Mouse (Mus musculus) 3134 (cell line): ENCODE data around the gene Cdc42bpa.

ENCODE experiments used
- DNase-seq: peaks from one replicate; pipeline ENCODE4 v3.0.0-alpha.2; 2011; ENCODE audit warnings: low spot score; ENCODE audit not compliant: insufficient read length; ENCODE audit errors: extremely low read depth

Cdc42bpa gene

DNA sequence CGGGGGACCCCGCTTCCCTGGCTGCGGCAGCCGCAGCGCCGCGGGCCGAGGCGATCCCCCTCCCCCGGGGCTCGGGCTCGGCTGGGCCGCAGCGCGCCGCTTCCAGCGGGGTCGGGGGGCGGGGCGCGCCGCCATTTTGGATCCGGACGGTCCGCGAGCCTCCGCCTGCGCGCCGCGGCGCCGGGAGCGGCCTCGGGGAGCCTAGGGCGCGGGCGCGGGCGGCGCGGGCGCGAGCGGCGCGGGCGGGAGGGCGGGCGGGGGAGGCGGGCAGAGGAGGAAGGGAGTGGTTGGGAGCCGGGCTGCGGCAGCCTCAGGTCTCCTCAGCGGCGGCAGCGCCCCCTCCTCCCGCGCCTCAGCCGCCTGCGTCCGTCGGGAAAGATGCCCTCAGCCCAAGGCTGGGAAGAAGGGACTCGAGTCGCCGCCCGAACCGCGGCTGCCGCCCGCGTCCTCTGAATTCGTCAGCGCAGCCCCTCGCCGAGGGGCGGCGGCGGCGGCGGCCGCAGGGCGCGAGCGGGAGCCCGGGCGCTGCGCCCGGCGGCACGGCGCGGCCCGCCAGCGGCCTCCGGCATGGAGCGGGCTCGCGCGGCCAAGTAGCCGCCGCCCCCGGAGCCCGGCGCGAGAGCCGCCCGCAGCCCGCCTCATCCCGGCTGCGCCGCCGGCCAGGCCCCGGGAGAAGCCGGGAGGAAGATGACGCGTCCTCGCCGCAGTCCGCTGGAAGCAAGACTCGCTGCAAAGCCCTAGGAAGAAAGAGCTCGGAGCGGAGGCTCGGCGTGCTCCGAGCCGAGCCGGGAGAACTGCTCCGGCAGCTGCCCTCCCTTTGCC, at the start of gene Cdc42bpa:
Cdc42bpa (plus strand) TSS at position 752 of the 822 bp plus-strand sequence.
- DNase-seq: peak; percentile 80

DNA sequence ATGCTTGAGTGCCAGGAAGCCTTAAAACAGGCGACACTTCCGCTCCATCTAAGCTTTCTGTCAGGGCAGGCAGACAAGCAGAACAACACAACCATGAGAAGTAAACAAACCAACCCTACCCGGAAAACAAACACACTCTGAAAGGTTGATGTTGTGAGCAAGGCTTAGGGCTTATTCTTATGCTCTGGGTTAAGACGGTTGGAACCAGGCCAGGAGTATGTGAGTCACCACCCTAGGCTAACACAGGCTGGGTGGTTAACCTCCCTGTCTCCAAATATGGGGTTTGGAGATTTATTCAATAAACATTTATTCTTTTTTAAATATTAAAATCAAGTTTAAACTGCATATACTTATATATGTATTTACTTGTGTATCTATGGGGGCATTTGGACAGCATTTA, 46.8 kb upstream of the Cdc42bpa start:
- peak; percentile 39 for DNase-seq

DNA sequence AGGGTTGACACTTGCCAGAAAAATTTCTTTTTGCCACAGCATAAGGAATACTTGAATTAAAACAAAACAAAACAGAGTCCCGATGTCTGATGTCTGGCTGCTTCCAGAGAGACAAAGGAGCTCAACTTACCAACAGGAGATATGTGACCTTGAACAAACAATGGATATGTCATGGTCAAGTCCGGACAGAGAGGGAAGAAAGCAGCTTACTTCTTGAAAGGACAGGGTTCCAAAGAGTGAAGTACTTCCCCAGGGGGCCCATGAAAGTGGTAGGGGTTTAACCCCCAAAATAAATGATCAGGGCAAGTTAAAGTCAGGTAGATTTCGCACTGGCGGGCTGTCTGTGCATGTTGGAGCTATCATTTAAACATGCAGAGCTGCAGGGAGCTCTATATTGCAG, 43.2 kb upstream of the Cdc42bpa start:
- DNase-seq: no peak

DNA sequence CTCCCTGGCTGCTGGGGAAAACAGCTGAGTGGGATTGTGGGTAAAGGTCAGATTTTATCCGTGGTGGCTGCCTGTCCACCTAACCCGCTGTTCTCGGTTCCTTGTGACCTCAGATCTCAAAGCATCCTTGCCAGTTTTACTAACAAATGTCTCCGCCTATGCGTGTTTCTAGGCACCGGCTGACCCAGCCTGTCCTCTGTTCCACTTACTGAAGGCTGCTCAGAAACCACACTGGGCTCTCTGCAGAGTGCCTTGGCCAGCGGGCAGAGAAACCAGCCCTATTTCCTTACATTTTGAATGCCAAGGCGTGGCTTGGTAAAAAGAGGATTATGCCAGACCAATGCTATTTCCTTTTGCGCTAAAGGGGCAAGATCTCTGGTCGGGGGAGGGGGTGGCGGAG, 42.8 kb upstream of the Cdc42bpa start:
- DNase-seq: no peak

DNA sequence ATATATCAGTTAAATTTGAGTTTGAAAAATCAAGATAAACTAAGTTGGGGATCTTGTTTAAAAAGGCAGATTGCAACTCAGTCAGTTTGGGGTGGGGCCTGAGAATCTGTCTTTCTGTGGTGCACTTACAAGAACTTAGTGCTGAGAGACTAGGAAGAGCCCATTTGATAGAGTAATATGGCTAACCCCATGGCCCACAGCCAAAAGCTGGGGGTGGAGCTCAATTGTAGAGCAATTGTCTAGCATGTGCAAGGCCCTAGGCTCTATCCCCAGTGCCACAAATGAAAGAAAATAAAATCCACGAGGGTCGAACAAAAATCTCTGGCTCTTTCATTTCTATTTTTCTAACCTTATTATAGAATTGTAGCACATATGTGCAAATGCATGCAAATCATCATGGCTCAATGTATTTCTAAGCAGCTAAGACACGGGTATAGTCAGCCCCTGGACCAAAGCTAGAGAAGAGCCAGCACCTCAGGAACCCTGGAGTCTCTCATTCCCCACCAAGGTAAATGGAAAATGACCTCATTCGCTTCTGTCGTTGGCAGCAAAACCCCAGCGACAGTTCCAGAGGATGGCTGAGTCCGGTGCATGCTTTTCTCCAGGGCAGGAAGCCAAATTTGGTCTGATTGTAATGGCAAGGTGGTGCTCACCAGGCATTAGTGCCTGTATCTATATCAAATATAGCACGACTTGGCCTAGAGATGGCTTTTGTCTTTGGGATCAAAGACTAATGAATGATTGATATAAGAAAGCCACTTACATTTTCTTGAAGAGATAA, 40.4 kb upstream of the Cdc42bpa start:
- no peak for DNase-seq

DNA sequence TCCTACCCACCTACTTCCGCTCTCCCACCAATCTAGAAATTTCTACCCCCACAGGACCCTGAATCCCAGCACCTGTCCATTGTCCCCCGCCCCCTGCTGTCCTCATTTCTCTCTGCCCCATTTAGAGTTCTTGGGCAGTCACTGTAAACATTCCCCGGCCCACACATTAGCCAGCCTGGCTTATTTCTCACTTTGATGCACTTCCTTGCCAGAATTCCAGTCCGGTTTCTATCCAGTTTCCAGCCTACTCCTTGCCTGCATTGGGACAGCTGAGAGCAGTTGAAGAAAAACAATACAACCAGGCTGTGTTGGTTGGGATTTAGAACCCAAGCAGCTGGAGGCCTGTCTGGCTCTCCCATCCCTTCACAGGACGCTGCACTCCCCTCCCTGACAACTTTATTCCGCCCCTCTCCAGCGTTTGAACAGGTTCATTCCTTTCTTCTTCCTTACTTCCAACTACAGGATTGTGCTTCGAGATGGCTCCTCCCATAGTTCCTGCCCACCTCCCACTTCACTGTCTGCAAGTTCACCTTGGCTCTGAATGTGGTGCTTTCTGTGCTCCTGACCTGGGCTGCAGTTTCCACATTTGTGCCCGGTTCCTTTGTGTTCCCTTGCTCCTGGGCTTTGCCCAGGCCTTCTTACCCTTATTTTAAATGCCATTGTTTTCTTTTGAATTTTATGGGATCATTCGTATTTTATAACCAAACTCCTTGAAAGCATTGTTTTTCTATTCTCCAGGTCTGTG, 36.4 kb upstream of the Cdc42bpa start:
- no peak for DNase-seq

DNA sequence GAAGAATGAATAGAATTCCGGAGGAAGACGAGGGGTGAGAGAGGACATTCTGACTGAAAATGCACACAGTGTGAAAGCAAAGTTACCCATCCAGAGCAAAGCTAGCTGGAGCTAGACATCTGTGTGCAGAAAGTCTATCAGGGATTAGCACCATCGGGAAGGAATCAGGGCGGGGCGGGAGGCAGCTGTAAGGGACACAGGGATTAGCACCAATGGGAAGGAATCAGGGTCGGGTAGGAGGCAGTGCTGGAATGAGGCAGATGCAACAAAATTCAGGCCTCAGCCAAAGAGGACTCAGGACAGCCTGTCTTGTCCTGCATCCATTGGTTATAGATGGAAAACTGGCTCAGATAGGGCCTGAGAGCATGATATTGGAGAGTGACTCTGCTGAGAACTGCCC, 34.0 kb upstream of the Cdc42bpa start:
- DNase-seq: no peak

DNA sequence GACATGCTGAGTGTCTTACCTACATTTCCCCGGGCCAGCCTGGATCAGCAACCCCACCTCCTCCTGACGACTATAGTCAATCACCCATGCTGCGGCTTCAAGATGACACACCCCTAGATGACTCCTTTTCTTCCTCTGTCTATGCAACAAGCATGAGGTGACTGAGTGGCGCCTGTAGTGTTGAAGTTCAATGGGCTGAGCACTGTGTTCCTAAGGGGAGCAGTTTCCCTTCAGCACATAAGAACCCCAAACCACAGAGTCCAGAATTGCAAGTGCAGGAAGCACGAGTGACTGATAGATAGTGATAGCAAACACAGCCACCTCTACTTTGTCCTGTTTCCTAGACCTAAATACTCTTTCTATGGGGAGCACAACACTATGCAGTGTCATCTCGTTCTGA, 33.2 kb upstream of the Cdc42bpa start:
- DNase-seq: no peak

DNA sequence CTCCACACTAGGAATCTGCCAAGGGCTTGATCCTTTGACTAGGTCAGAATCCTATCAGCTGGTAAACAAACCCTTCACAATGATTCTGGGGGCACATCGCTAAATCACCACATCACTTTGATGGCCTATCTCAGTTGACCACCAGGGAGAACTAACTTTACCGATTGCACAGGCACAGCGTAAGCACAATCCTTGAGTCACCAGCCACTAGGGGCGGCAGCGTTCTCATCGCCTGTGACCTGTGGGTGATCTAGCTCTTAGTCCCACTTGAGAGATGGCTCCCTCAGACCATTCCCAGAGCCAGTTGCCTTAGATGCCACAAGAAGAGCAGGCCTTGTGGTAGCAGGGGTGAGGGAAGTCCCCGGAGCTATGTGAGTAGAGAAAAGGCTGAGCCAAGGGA, 31.4 kb upstream of the Cdc42bpa start:
- DNase-seq: no peak

DNA sequence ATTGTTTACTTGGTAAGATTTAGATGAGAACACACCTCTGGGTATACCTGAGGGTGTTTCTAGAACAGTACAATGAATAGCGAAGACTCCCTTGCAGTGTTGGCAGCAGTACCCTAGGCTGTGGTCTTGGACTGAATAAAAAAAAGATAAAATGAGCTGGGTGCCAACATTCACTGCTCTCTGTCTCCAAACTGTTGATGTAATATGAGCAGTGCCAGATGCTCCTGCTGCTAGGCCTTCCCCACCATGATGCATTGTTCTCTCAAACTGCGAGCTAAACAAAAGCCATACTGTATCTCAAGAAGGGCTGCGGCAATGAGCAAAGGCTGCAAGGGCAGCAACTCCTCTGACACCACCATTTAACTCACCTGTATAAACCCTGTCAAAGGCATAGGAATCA, 29.0 kb upstream of the Cdc42bpa start:
- DNase-seq: no peak

DNA sequence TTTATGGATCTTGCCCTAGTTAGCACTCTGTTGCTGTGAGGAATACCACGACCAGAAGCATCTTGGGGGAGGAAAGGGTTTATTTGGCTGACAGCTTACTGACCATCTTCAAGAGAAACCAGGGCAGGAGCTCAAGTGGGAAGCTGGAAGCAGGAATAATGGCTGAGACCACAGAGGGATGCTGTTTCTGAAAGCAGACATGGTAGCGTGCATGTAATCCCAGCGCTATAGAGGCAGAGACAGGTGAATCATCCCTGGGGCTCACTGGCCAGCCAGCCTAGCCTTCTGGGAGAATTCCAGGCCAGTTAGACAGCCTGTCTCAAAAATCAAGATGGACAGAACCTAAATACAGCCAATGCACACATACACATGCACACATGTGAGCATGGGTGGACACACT, 26.2 kb upstream of the Cdc42bpa start:
- no peak for DNase-seq

DNA sequence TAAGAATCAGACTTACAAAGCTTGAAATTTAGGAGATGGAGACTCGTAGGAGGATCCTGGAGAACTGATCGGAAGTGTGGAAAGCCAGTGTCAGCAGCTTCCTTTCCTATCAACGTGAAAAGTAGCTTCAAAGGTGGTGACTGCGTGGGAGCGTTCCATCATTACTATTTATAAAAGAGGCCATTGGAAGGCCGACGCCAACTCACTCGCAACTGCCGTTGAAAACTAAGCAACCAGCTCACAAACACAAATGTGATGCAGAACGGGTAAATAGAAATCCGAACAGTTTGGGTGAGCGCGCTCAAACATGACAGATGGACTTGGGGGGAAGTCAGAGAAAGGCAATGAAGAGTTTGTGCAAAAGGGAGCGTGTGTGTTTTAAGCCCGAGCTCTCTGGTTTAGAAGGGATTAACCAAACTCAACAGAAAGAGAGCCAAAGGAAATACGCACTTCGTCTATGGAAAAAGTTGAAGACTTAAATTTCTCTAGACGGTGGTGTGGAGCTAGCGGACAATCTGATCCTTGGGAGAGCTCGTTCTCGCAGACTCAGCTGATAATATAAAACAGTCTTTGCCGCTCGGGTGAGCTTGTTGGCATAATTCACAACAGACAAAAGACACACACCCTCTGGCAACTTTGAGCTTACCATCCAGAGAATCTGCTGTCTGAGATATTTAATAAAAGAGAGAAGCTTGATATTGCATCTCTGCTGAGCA, 20.0 kb upstream of the Cdc42bpa start:
- no peak for DNase-seq

DNA sequence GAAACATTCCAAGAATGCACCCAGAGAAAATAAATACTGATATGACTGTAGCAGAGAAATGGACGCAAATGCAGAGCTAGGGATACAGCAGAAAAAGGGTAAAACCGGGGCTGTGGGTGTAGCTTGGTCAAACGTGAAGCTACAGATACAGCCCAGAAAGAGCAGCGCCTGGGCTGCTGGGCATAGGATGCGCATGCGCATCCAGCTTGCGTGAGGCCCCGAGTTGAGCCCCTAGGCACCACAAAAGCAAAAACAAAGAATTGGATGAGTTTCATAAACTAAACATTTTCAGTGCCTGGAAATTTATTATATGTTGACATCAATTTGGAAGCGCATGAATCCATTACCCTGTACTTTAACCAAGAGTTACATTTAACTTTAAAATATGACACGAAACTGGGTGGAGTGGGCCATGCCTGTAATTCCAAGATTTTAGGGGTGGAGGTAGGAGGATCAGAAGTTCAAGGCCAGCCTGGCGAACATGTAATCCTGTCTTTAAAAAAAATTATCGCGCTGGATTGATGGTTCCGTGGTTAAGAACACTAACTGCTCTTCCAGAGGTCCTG, 19.4 kb upstream of the Cdc42bpa start:
- no peak for DNase-seq

DNA sequence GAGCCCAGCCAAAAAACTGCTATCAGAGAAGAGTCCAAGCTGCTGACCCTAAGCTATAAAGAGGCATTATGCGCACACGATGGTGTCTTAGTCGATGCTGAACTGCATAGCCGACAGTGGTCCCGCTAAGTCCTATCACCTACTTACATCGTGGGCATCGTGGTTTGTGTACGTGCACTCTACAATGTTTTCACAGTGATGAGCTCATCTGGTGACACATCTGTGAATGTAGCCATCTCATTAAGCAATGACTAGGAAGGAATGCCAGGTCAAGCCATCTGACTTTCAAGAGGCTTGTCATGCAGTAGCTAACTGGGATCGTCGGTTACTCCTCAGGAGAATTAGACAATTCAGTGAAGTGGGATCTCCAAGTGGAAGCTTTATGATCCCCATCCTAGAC, 15.3 kb upstream of the Cdc42bpa start:
- peak; percentile 62 for DNase-seq

DNA sequence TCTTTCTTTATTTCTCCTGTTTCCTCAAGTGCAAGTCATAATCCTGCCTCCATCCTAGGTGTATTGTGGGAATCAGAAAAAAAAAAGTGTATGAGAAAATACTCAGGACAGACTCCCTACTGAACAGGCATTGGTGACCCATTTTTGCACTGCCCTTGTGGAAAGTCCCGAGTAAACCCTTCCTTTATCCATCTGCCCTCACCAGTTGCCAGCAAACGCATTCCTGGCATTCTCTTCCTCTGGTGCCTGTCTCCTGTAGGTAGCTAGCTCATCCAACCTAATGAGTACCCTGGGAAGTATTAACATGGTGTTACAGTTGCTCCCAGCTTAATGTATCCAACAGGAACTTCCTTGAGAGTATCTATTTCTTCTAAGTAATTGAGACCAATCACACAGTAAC, 13.7 kb upstream of the Cdc42bpa start:
- DNase-seq: peak; percentile 24

DNA sequence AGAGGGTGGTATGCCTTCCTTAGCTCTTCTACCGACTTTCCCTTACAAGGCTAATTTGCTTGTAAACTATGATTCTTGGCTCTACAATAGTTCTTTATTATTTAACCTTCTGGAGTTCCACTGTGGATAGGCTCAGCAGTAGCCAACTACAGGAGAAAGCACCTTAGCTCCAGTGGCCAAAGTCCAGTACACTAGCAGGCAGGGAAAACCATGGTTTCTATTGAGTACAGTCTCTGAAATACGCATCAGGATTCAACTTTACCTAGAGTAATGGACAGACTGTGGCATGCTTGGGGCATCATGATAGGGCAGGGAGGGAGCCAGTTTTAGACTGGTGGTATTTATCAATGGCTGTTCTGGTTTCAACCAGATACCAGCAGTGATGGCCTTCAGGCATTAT, 12.6 kb upstream of the Cdc42bpa start:
- DNase-seq: no peak

DNA sequence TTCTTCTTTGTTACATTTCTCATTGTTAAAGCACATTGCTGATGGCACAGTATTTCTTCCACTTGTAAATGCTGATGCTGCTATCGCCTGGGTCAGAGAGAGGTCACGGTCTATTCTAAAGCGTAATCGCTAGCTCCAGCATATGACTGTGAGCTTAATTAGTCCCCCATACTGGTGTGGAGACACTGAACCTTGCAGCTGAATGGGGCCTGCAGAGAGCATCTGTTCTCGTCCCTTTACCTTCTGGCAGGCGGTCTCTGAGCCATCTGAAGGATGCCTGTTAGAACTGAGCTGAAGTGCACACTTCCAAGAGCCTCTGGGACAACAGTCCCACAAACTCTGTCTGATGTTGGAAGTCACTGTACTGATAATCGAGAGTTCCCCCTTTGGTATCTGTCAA, 8.7 kb upstream of the Cdc42bpa start:
- no peak for DNase-seq

DNA sequence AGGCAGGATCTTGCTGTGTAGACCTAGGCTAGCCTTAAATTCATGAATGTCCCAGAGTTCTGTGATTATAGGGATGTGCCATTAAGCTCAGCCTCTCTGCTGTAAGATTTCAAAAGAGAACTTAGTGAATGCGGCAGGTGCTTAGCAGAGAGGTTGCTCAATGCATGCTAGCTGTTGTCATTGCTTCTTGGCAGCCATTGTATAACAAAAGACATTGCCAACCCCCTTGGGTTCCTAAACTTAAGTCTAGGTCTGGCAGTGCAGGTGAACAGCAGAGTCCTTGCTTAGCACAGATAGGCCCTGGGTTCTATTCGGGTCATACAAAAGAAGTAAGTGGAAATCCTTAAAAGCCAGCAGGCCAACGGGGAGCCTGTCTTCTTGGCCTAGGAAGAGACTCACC, 7.0 kb upstream of the Cdc42bpa start:
- DNase-seq: no peak

DNA sequence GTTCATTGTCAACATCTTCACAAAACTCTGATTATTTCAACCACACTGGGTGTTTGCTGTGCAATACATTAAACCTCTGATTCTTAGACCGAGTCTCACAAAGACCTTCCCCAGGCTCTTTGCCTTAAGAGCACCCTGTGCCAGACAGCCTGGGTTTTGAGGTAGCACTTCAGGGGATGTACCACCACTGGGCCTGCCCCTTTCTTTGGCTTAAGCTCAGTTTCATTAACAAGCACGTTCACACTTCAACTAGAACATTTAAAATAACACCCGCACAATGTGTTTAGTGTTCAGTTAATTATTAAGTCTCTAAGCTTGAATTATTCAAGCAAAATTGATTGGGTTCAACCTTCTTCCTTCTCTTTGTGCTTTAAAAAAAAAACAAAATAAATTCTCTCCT, 2.8 kb upstream of the Cdc42bpa start:
- no peak for DNase-seq
